Mouse (Mus musculus): Measurements from ENCODE around the gene Lsmem1. TPM values are rescaled to one million over a fixed set of nuclear protein-coding genes. Genes with fewer than 3 reads are reported as not detected.
A peak's percentile ranks its signal among the peaks of the same experiment; 100 is the strongest.
"Not testable (repeated sequence)": the region's sequence is repeated elsewhere in the genome, so short reads cannot be mapped to it uniquely, and the experiment has no call there.

Lsmem1 gene
- polyA plus RNA-seq, 1 experiment from 2014 or later = 0.15 TPM

GRCm38 (mm10) chr12:40202161-40203035, 3.1 kb upstream of the Lsmem1 start:
- H3K27me3 ChIP-seq (replicated peaks) = no peaks in the 10 kb centered on the region
- no peak overlapping the region for H3K9ac ChIP-seq
- ATAC-seq (ENCODE audit: low FRiP score, low read depth) = no peak
- H3K4me3 ChIP-seq = no peak overlapping the region
- no peaks in the 10 kb centered on the region for H3K4me1 ChIP-seq
- no peaks in the 10 kb centered on the region for H3K9me3 ChIP-seq
- peaks cover 47% of the 10 kb centered on the region for H3K36me3 ChIP-seq
- 91% methylated on average over 7 of the region's 7 CpGs for WGBS
- H3K27ac ChIP-seq = no peak overlapping the region
- no peak overlapping the region for H3K4me2 ChIP-seq (replicated peaks)

DNA sequence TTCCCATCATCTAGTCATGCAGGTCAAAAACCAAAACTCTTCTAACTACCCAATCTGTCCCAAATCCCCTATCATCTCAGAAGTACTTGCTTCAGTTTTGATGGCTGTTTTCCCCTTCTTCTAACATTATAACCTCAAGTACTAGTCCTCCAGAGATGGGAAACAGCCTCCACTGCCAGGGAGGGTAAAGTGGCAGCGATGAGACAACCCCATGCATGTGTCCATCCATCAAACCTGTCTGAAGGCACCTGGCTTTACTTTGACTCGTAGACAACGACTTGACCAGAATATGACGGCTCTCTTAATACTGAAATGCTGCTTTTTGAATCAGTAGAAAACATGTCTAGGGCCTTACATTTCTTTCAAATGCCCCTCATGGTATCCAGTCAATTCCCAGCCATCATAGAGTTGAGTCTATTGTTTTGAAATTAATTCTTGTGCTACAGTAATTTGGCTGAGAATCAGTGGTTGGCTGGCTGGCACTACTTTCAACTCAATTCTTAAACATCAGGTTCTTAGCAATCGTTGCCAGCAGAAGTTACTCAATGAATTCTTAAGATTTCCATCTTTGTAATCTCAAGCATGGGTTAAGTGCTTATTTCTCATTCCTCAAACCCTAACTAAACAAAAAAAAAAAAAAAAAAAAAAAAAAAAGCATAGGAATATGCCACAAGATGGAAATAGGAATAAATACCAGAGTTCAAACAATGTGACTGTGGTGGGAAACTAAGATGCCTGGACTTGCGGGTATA, 1.4 kb upstream of the Lsmem1 start:
- WGBS = 90% methylated on average over 6 of the region's 6 CpGs
- H3K9me3 ChIP-seq = no peaks in the 10 kb centered on the region

DNA sequence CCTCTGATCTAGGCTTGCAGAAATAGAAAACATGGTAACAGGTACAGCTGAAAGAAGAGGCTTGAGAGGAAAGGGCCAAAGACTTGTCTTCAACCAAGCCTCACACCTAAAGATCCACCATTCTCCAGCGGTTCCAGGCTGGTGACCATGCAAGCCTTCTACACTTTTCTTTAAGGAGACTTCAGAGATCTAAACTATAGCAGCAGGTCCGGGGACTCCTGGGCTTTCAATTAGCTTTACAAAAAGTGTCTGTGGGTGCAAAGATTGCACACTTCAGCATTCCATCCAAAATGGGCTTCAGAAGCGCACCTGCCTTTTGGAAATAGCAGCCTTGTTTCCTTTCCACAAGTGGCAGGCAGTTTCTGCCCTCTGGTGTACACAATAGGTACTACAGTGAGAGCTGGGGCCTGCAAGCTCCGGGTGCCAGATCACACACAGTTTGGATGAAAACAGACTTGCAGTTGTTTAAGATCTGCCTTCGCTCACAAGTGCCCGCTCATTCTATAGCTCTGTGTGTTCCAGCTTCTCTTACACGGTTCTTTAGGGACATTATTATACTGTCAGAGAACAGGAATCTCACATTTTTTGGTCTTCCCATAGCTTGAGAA, 609 bp upstream of the Lsmem1 start:
- Histone ChIP-seq H3K4me3 (no peak overlapping the region), H3K4me2 (replicated peaks) (no peak overlapping the region), H3K27ac (no peak overlapping the region), H3K27me3 (replicated peaks) (no peaks in the 10 kb centered on the region), H3K4me1 (no peaks in the 10 kb centered on the region), H3K9ac (no peak overlapping the region), H3K9me3 (no peaks in the 10 kb centered on the region), H3K36me3 (peaks cover 25% of the 10 kb centered on the region)
- 50% methylated on average over 7 of the region's 7 CpGs for WGBS
- ATAC-seq (ENCODE audit: low FRiP score, low read depth) = peak; percentile 44; the same call in 1 of the 2 replicates

More for the DNA sequence above, 1.4 kb upstream of the Lsmem1 start:
- no peak overlapping the region for H3K4me3 ChIP-seq
- H3K36me3 ChIP-seq = peaks cover 32% of the 10 kb centered on the region
- no peaks in the 10 kb centered on the region for H3K4me1 ChIP-seq
- no peak overlapping the region for H3K4me2 ChIP-seq (replicated peaks)
- no peak overlapping the region for H3K27ac ChIP-seq
- no peak for ATAC-seq (ENCODE audit: low FRiP score, low read depth)
- H3K27me3 ChIP-seq (replicated peaks) = no peaks in the 10 kb centered on the region
- H3K9ac ChIP-seq = no peak overlapping the region

DNA sequence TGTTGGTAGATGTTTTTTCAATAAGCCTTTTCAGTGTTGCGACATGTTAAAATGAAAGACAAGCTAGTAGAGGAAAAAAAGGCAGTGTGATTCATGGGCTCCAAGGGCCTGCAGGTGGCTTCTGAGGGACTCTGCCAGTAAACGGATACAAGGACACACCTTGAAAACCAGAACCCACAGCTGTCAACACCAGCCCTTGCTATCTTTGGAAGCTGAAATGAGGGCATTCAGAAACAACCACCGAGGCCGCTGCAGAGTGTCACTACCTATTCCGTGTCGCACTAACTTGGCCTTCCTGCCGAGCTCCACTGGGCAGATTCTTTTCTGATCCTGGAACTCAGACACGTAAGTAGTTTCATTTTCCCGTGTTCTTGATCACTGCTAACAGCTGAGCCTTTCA, 863 bp downstream of the Lsmem1 start:
- no peak overlapping the region for H3K4me3 ChIP-seq
- ATAC-seq (ENCODE audit: low FRiP score, low read depth) = no peak
- H3K27me3 ChIP-seq (replicated peaks) = no peaks in the 10 kb centered on the region
- no peak overlapping the region for H3K9ac ChIP-seq
- H3K27ac ChIP-seq = no peak overlapping the region
- H3K4me2 ChIP-seq (replicated peaks) = no peak overlapping the region
- no peaks in the 10 kb centered on the region for H3K4me1 ChIP-seq
- peaks cover 10% of the 10 kb centered on the region for H3K36me3 ChIP-seq
- H3K9me3 ChIP-seq = no peaks in the 10 kb centered on the region
- WGBS = 91% methylated on average over 9 of the region's 9 CpGs

GRCm38 (mm10) chr12:40198019-40198418, 1.3 kb downstream of the Lsmem1 start:
- H3K4me1 ChIP-seq = no peaks in the 10 kb centered on the region
- no peak for ATAC-seq (ENCODE audit: low FRiP score, low read depth)
- no peak overlapping the region for H3K4me2 ChIP-seq (replicated peaks)
- H3K4me3 ChIP-seq = no peak overlapping the region
- no peak overlapping the region for H3K27ac ChIP-seq
- peaks cover 9% of the 10 kb centered on the region for H3K36me3 ChIP-seq
- no peak overlapping the region for H3K9ac ChIP-seq
- no peaks in the 10 kb centered on the region for H3K27me3 ChIP-seq (replicated peaks)
- 91% methylated on average over 5 of the region's 5 CpGs for WGBS
- no peaks in the 10 kb centered on the region for H3K9me3 ChIP-seq

- Histone ChIP-seq H3K9me3 (no peaks in the 10 kb centered on the region), H3K4me2 (replicated peaks) (no peak overlapping the region), H3K27ac (no peak overlapping the region), H3K36me3 (peaks cover 5% of the 10 kb centered on the region), H3K27me3 (replicated peaks) (no peaks in the 10 kb centered on the region), H3K4me3 (no peak overlapping the region), H3K4me1 (no peaks in the 10 kb centered on the region), H3K9ac (no peak overlapping the region)
- no peak for ATAC-seq (ENCODE audit: low FRiP score, low read depth)
Observed at GRCm38 (mm10) chr12:40197511-40197910, 1.8 kb downstream of the Lsmem1 start.

DNA sequence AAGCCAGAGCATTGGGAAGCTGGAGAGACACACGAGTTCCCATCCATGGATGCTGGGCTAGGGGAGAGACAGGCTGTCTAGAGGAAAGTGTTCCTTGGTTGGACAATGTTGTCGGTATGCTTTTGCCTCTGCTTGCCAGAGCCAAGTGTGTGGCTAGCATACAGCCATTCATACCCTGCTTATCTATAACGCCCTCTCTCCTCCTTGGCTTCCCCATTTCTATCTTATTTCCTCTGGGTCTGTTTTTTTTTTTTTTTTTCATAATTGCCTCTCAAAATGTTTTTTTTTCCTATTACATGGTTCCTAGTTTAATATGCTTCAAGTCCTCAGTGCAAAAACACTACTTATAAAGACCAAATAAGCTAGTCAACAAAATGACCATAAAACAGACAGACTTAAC, 13.8 kb downstream of the Lsmem1 start:
- Histone ChIP-seq H3K9me3 (no peaks in the 10 kb centered on the region), H3K9ac (no peak overlapping the region), H3K4me3 (no peak overlapping the region), H3K27me3 (replicated peaks) (no peaks in the 10 kb centered on the region), H3K4me2 (replicated peaks) (no peak overlapping the region), H3K27ac (no peak overlapping the region), H3K36me3 (no peaks in the 10 kb centered on the region), H3K4me1 (no peaks in the 10 kb centered on the region)
- whole genome bisulfite sequencing = 93% methylated on average over 3 of the region's 3 CpGs
- no peak for ATAC-seq (ENCODE audit: low FRiP score, low read depth)

DNA sequence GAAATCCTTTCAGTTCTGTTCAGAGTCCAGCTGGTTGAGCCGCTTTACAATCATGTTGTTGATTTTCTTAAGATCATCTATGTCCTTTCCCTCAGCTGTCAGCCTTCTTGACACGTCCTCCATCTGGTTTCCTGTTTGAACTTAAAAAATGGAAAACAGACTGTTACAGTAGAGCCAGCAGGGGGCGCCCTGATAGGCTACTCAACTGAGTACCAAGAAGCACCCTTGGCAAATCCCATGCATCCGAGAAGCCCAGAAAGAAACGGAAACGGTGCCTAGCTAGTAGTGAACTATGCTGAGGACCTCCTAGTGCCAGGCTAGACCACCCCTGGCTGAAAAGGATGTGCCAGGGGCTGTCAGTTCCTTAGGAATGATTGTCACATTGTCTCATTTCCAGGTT, 22.2 kb downstream of the Lsmem1 start:
- H3K9me3 ChIP-seq = no peaks in the 10 kb centered on the region
- WGBS = 64% methylated on average over 6 of the region's 6 CpGs
- H3K27ac ChIP-seq = no peak overlapping the region
- no peak overlapping the region for H3K4me2 ChIP-seq (replicated peaks)
- H3K9ac ChIP-seq = no peak overlapping the region
- H3K4me1 ChIP-seq = no peaks in the 10 kb centered on the region
- H3K27me3 ChIP-seq (replicated peaks) = no peaks in the 10 kb centered on the region
- no peak for ATAC-seq (ENCODE audit: low FRiP score, low read depth)
- H3K36me3 ChIP-seq = no peaks in the 10 kb centered on the region
- no peak overlapping the region for H3K4me3 ChIP-seq

GRCm38 (mm10) chr12:40176158-40176557, 23.1 kb downstream of the Lsmem1 start:
- Histone ChIP-seq H3K9me3 (no peaks in the 10 kb centered on the region), H3K9ac (no peak overlapping the region), H3K4me2 (replicated peaks) (no peak overlapping the region), H3K27ac (no peak overlapping the region), H3K4me3 (no peak overlapping the region), H3K4me1 (no peaks in the 10 kb centered on the region), H3K36me3 (no peaks in the 10 kb centered on the region), H3K27me3 (replicated peaks) (no peaks in the 10 kb centered on the region)
- WGBS = 88% methylated on average over 2 of the region's 2 CpGs
- ATAC-seq (ENCODE audit: low FRiP score, low read depth) = no peak

DNA sequence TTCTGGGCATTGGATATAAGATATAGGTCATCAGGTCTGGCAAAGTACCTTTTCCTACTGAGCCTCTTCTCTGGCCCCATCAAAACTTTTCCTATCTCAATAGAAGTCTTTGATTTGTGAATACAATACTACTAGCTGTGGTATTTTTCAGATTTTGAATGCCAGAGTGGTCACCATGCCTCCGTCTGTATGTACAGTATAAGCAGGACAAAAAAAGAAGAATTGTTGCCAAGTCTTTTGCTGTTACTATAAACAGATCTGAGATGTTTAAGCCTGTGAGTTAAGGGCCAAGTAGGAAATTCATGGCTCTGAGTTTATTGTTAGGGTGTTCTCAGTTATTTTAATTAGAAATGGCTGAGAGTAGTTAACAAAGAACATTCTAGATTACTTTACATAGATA, 24.1 kb downstream of the Lsmem1 start:
- H3K4me3 ChIP-seq; ATAC-seq (ENCODE audit: low FRiP score, low read depth); H3K36me3 ChIP-seq; H3K4me1 ChIP-seq; H3K4me2 ChIP-seq (replicated peaks); H3K9ac ChIP-seq; H3K27me3 ChIP-seq (replicated peaks); H3K27ac ChIP-seq; H3K9me3 ChIP-seq: not testable (repeated sequence)
- 73% methylated on average over 1 of the region's 1 CpGs for WGBS

DNA sequence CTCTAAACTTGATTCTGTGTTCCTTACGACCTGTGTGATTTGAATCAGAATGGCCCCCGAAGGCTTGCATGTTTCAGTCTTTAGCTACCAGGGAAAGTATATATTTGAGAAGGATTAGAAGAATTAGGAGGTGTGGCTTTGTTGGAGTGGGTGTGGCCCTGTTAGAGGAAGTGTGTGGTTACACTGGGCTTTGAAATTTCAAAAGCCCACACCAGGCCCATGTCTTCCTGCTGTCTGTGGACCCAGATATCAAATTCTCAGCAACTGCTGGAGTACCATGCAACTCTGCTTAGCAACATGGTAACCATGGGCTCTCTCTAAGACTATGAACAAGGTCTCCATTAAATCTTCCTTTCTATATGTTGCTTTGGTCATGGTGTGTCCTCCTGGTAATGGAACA, 27.7 kb downstream of the Lsmem1 start:
- Histone ChIP-seq H3K36me3 (no peaks in the 10 kb centered on the region), H3K9me3 (no peaks in the 10 kb centered on the region), H3K4me2 (replicated peaks) (no peak overlapping the region), H3K27me3 (replicated peaks) (no peaks in the 10 kb centered on the region), H3K4me3 (no peak overlapping the region), H3K27ac (no peak overlapping the region), H3K9ac (no peak overlapping the region), H3K4me1 (no peaks in the 10 kb centered on the region)
- WGBS = 81% methylated on average over 2 of the region's 2 CpGs
- ATAC-seq (ENCODE audit: low FRiP score, low read depth) = no peak

GRCm38 (mm10) chr12:40169675-40170074, 29.6 kb downstream of the Lsmem1 start:
- H3K4me1 ChIP-seq = no peaks in the 10 kb centered on the region
- H3K27me3 ChIP-seq (replicated peaks) = no peaks in the 10 kb centered on the region
- ATAC-seq (ENCODE audit: low FRiP score, low read depth) = no peak
- H3K9ac ChIP-seq = no peak overlapping the region
- H3K4me3 ChIP-seq = no peak overlapping the region
- WGBS = 91% methylated on average over 1 of the region's 1 CpGs
- H3K4me2 ChIP-seq (replicated peaks) = no peak overlapping the region
- H3K9me3 ChIP-seq = no peaks in the 10 kb centered on the region
- H3K36me3 ChIP-seq = no peaks in the 10 kb centered on the region
- no peak overlapping the region for H3K27ac ChIP-seq
